Mouse (Mus musculus): ENCODE data around the gene Snhg11. TPM values are rescaled to one million over a fixed set of nuclear protein-coding genes. Genes with fewer than 3 reads are reported as not detected.
A peak's percentile ranks its signal among the peaks of the same experiment; 100 is the strongest.

Gene Snhg11
- 898 and 1,236 TPM in 2 replicates for polyA plus RNA-seq (2015; fragmentation: Nextera tagmentation; extraction: Ambion mirVana)

DNA sequence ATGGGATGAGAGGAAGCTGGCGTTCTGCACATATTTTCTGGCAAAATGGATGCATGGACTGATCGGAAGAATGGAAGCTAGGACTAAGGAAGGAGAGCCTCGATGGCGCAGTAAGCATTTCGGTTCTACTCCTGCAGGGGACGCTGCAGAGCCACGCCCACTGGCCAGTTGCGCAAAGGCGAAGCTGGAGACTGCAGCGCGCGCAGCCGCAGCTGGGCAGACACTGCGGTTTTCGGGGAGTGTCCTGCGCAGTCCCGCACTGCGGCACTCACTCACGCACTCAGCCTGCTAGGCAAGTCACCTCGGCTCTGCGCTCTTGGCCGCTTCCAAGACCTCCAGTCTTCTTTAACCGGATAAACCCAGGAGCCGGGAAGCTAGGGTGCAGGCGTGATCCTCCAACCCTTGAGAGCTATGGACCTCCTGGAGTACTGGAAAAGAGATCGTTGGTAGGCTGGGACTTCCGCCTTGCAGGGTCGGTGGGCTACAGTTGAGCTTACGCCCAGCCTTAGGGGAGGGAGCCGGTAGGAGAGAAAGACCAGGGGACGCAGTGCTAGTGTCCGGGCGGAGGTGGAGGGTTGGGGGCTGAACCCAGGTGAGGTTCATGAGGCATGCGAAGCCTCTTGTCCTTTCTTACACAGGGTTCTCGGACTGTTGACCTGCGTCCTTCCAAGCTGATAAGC, at the start of gene Snhg11:
Gene Snhg11 (plus strand): TSS at position 196 of the 680 bp plus-strand sequence.
- Histone ChIP-seq H3K4me1 (peaks cover 35% of the 10 kb centered on the region), H3K9ac (replicated peaks) (peak within 1 kb of the TSS; percentile 74), H3K4me3 (replicated peaks) (peak within 1 kb of the TSS; percentile 66), H3K9me3 (replicated peaks) (no peaks in the 10 kb centered on the region), H3K27me3 (replicated peaks) (peaks cover 4% of the 10 kb centered on the region; the same call in 1 of the 2 replicates), H3K4me2 (peak within 1 kb of the TSS; percentile 62), H3K27ac (replicated peaks) (peak within 1 kb of the TSS; percentile 93), H3K36me3 (peaks cover 13% of the 10 kb centered on the region; the same call in 1 of the 2 replicates)
- ATAC-seq (ENCODE audit: low FRiP score), result peak; percentile 92
- 1% methylated on average over 36 of the region's 36 CpGs for WGBS

DNA sequence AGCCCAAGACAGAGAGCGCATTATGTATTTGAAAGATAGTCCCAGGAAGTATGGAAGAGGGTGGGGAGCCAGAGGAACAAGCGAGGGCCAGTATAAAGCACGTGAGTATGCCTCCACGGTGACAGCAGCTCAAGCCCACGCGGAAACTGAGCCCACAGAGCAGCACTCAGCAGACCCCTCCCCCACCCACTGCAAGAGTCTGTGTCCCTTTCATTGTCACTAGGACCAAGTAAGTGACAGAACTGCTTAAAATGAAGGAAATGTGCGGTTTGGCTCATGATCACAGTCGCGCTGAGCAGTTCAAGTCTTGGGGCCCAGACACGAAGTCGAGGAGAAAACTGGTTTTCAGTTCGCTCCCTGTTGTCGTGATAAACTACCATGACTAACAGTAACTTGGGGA, 41.1 kb upstream of the Snhg11 start:
- Histone ChIP-seq H3K27me3 (replicated peaks) (no peaks in the 10 kb centered on the region), H3K9ac (replicated peaks) (no peak overlapping the region), H3K36me3 (no peaks in the 10 kb centered on the region), H3K4me1 (peaks cover 27% of the 10 kb centered on the region), H3K27ac (replicated peaks) (no peak overlapping the region), H3K4me3 (replicated peaks) (no peak overlapping the region), H3K9me3 (replicated peaks) (no peaks in the 10 kb centered on the region), H3K4me2 (no peak overlapping the region)
- 91% methylated on average over 13 of the region's 13 CpGs for WGBS
- no peak for ATAC-seq (ENCODE audit: low FRiP score)

DNA sequence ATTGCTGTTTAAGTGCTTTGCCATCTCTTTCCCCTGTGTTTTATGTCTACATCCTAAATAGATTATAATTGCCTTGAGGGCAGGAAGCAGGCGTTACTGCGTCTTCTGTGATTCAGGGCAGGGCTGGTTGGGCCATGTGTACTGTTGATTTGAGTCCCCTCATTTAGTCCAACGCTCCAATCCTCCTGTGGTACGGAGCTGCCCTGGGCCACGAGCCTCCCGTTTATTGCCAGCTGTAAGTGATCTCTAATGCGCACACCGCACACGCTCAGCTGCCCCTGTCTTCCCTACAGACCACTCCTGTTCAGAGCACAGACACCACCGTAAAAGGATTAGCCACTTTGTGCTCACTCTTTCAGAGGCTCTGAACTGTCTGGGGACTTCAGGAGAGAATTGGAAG, 37.7 kb upstream of the Snhg11 start:
- no peak for ATAC-seq (ENCODE audit: low FRiP score)
- no peaks in the 10 kb centered on the region for H3K36me3 ChIP-seq
- H3K9me3 ChIP-seq (replicated peaks), result no peaks in the 10 kb centered on the region
- peak overlapping the region; percentile 45 for H3K27ac ChIP-seq (replicated peaks)
- no peak overlapping the region for H3K4me3 ChIP-seq (replicated peaks)
- H3K4me1 ChIP-seq, result peaks cover 31% of the 10 kb centered on the region
- WGBS, result 23% methylated on average over 10 of the region's 10 CpGs
- no peak overlapping the region for H3K4me2 ChIP-seq
- H3K27me3 ChIP-seq (replicated peaks), result no peaks in the 10 kb centered on the region
- H3K9ac ChIP-seq (replicated peaks), result no peak overlapping the region

DNA sequence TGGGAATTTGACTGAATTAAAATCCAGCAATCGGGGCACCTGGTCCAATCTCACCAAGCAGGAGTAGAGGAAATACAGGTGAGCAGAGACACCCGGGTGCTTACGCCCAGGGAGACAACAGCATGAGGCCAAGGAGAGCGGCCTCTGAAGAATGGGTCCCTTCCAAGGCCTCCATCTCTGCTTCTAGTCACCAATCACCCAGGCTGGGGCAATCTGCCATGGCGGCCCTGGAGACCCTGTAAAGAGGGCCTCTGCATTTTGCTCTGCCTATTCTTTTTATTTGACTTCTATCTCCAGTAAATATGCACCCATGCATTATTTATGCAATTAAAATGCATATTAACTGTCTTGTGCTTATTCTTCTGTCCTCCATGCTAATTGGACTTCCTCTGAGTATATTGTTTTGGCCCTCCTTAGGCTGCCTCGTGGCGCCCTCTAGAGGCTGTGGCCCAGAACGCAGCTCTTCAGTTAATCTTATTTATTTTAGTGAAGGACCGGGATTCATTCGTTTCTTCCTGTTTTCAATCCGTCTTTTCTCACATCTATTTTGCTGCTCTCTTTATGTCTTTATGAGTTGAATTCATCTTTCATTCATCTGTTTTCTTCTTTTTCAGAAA, 35.4 kb upstream of the Snhg11 start:
- H3K4me1 ChIP-seq, result peaks cover 31% of the 10 kb centered on the region
- H3K27ac ChIP-seq (replicated peaks), result no peak overlapping the region
- no peak overlapping the region for H3K9ac ChIP-seq (replicated peaks)
- H3K9me3 ChIP-seq (replicated peaks), result no peaks in the 10 kb centered on the region
- no peak; the same call in 1 of the 2 replicates for ATAC-seq (ENCODE audit: low FRiP score)
- H3K4me3 ChIP-seq (replicated peaks), result no peak overlapping the region
- no peaks in the 10 kb centered on the region for H3K27me3 ChIP-seq (replicated peaks)
- no peak overlapping the region for H3K4me2 ChIP-seq
- no peaks in the 10 kb centered on the region for H3K36me3 ChIP-seq
- 31% methylated on average over 11 of the region's 11 CpGs for WGBS

DNA sequence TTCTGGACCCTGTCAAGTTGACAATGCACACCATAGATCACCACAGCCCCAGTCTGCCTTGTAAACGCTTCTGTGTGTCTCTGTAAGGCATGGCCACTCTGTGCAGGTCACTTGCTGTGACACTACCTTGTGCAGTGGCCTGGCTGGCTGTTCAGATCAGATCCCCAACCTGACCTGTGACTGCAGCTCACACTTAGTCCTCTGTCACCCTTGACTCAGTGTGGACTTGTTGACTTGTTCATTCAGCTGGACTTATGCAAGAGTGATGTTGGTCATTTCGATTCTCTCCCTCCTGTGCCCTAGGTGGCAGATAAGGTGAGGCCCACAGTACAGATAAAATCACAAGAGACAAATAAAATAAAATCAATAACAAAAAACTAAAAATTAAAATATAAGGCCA, 34.1 kb upstream of the Snhg11 start:
- Histone ChIP-seq H3K9ac (replicated peaks) (no peak overlapping the region), H3K4me3 (replicated peaks) (no peak overlapping the region), H3K27ac (replicated peaks) (no peak overlapping the region), H3K36me3 (no peaks in the 10 kb centered on the region), H3K9me3 (replicated peaks) (no peaks in the 10 kb centered on the region), H3K4me2 (no peak overlapping the region), H3K27me3 (replicated peaks) (no peaks in the 10 kb centered on the region), H3K4me1 (peaks cover 23% of the 10 kb centered on the region)
- 65% methylated on average over 2 of the region's 2 CpGs for WGBS
- ATAC-seq (ENCODE audit: low FRiP score), result no peak

DNA sequence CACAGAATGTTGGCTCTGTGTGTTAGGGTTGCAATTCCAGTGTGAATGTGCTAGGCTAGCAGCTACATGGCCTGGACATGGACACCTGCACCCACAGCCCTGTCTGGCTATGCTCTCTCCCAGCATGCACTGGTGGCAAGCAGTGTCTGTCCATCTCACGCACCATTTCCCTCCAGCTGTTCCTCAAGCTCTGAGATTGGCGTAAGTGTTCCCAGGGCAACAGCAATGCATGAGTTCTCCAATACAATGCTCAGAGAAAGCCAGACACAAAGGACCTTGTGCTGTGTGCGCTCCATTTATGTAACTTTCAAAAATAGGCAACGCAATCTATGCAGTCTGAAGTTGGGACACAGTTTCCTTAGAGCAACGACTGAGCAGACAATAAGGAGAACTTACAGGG, 31.9 kb upstream of the Snhg11 start:
- WGBS, result 24% methylated on average over 5 of the region's 5 CpGs
- Histone ChIP-seq H3K9me3 (replicated peaks) (no peaks in the 10 kb centered on the region), H3K4me3 (replicated peaks) (no peak overlapping the region), H3K4me2 (no peak overlapping the region), H3K4me1 (peaks cover 6% of the 10 kb centered on the region; the same call in 1 of the 2 replicates), H3K27ac (replicated peaks) (peak overlapping the region; percentile 51; the same call in 1 of the 2 replicates), H3K9ac (replicated peaks) (no peak overlapping the region), H3K27me3 (replicated peaks) (no peaks in the 10 kb centered on the region), H3K36me3 (no peaks in the 10 kb centered on the region)
- ATAC-seq (ENCODE audit: low FRiP score), result peak; percentile 53; the same call in 1 of the 2 replicates

DNA sequence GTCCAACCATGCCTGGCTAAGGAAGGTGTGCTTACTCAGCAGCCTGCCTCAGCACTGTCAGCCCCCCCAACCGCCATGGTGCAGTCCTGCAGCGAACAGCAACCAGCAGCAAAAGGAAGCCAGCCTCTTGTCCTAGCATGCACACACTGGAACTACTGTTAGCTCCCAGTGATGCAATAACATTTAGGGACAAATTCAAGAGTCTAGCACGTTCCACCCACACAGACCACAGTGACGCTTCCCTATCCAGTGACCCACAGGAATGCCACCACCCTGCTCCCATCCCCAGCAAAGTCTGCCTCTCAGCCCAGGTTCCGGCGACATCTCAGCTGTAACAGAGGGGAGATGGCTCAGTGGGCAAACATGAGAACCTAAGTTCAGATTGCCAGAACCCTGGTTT, 29.0 kb upstream of the Snhg11 start:
- no peak overlapping the region for H3K4me3 ChIP-seq (replicated peaks)
- ATAC-seq (ENCODE audit: low FRiP score), result no peak

DNA sequence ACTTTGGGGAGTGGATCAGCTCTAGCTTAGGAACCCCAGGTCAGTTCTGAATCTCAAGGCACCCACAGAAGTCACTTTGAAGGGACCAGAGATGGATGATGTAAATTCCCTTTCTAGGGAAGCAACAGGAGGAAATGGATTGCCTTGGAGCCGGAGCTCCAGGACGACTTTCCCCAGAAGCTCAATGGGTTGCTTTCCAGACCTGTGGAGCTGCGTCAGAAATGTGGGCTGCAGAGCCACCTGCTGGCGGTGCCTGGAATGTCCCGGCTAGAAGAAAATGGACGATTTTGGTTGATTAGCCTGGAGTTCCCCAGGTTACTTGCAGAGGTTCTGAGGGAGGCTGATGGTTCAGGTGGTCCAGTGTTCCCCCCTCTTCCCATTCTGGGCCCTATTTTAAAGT, 27.6 kb upstream of the Snhg11 start:
- no peaks in the 10 kb centered on the region for H3K9me3 ChIP-seq (replicated peaks)
- no peak overlapping the region for H3K4me2 ChIP-seq
- H3K9ac ChIP-seq (replicated peaks), result no peak overlapping the region
- 4% methylated on average over 6 of the region's 6 CpGs for WGBS
- no peaks in the 10 kb centered on the region for H3K27me3 ChIP-seq (replicated peaks)
- H3K4me3 ChIP-seq (replicated peaks), result no peak overlapping the region
- H3K27ac ChIP-seq (replicated peaks), result no peak overlapping the region
- ATAC-seq (ENCODE audit: low FRiP score), result no peak
- peaks cover 11% of the 10 kb centered on the region; the same call in 1 of the 2 replicates for H3K36me3 ChIP-seq
- 0 out of 2 replicates have a peak, but pooled peaks cover 2% of the 10 kb centered on the region for H3K4me1 ChIP-seq

More for the DNA sequence above, 29.0 kb upstream of the Snhg11 start:
- WGBS, result 78% methylated on average over 6 of the region's 6 CpGs
- no peaks in the 10 kb centered on the region for H3K9me3 ChIP-seq (replicated peaks)
- H3K4me1 ChIP-seq, result 0 out of 2 replicates have a peak, but pooled peaks cover 2% of the 10 kb centered on the region
- no peaks in the 10 kb centered on the region for H3K36me3 ChIP-seq
- H3K27ac ChIP-seq (replicated peaks), result no peak overlapping the region
- no peak overlapping the region for H3K4me2 ChIP-seq
- no peak overlapping the region for H3K9ac ChIP-seq (replicated peaks)
- no peaks in the 10 kb centered on the region for H3K27me3 ChIP-seq (replicated peaks)

DNA sequence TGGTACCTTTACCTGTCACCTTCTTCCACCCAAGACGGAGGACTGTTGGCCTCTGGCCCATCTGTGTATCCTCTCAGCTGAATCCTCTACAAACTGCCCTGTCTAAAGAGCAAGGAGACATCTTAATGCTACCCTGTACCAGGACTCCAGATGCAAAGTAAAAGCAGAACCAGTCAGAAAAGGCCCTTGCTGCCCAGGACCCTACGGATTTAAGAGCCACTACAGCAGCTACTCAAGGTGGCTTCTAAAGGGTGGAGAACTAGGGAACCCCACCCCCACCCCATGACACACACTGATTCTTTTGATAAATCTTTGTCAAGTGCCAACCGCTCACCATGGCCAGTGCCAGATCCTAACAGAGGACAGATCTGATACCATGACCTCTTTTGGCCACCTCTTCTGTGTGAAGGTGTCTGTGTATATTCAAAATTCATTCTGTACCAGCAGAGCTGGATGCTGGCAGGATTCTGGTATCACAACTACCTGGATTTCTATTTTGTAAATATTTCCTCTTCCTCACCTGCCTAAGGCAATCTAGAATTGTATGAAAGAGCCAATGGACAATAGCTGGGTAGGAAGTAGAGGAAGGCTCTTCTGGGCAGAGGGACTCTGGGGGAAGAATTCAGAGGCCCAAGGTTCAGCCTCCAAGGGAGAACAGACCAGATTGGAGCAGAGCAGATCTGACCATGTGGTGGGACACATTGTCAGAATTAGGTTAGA, 22.5 kb upstream of the Snhg11 start:
- H3K36me3 ChIP-seq, result peaks cover 52% of the 10 kb centered on the region
- H3K9ac ChIP-seq (replicated peaks), result no peak overlapping the region
- no peak overlapping the region for H3K27ac ChIP-seq (replicated peaks)
- H3K4me1 ChIP-seq, result no peaks in the 10 kb centered on the region
- no peak overlapping the region for H3K4me3 ChIP-seq (replicated peaks)
- WGBS, result 84% methylated on average over 3 of the region's 3 CpGs
- no peak overlapping the region for H3K4me2 ChIP-seq
- no peak for ATAC-seq (ENCODE audit: low FRiP score)
- H3K27me3 ChIP-seq (replicated peaks), result no peaks in the 10 kb centered on the region
- H3K9me3 ChIP-seq (replicated peaks), result no peaks in the 10 kb centered on the region

DNA sequence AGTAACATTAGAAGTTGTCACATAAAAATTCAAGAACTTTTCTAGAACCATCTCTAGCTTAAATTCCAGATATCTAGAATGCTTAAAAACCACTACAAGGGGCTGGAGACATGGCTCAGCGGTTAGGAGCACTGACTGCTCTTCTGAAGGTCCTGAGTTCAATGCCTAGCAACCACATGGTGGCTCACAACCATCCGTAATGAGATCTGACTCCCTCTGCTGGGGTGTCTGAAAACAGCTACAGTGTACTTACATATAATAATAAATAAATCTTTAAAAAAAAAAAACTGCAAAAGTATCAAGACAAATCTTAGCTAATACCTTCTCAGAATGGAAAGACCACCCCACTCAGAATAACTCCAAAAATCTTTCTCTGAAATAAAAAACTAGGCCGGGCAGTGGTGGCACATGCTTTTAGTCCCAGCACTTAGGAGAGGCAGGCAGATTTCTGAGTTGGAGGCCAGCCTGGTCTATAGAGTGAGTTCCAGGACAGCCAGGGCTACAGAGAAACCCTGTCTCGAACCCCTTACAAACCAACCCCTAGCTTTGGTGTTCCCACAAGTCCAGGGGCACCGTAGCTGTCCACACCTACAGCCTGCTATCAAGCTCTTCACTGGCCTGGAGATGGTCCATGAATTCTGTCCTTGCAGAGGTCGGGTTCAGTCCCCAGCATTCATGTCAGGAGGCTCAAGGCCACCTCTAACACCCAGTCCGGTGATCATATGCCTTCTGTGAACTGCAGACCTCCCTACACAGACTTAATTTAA, 20.9 kb upstream of the Snhg11 start:
- Histone ChIP-seq H3K9ac (replicated peaks) (no peak overlapping the region), H3K4me1 (peaks cover 15% of the 10 kb centered on the region), H3K4me2 (no peak overlapping the region), H3K36me3 (peaks cover 67% of the 10 kb centered on the region), H3K27me3 (replicated peaks) (no peaks in the 10 kb centered on the region), H3K9me3 (replicated peaks) (no peaks in the 10 kb centered on the region), H3K4me3 (replicated peaks) (no peak overlapping the region), H3K27ac (replicated peaks) (no peak overlapping the region)
- whole genome bisulfite sequencing, result 83% methylated on average over 7 of the region's 7 CpGs
- no peak for ATAC-seq (ENCODE audit: low FRiP score)

DNA sequence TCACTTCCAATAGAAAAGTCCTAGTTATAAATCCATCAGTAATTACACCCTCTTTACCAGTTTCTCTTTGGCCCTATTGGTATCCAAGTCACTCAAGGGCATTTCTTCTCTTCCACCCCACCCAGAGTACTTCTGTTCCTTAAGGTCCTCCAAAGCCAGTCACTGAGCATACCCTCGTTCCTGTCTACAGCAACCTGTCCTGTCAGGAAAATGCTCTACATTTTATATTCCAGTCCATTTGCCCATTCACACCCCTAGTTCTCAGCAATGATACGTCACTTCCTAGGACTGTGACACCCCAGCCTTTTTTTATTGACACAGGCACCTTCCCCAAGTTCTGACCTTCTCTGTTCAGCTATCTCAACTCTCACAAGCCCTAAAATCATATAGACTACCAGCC, 20.2 kb upstream of the Snhg11 start:
- Histone ChIP-seq H3K9me3 (replicated peaks) (no peaks in the 10 kb centered on the region), H3K4me1 (peaks cover 22% of the 10 kb centered on the region), H3K27me3 (replicated peaks) (no peaks in the 10 kb centered on the region), H3K9ac (replicated peaks) (no peak overlapping the region), H3K4me3 (replicated peaks) (no peak overlapping the region), H3K27ac (replicated peaks) (no peak overlapping the region), H3K36me3 (peaks cover 74% of the 10 kb centered on the region), H3K4me2 (no peak overlapping the region)
- no peak for ATAC-seq (ENCODE audit: low FRiP score)
- 95% methylated on average over 2 of the region's 2 CpGs for WGBS
